Mouse (Mus musculus) embryonic facial prominence, embryonic 15.5 days (tissue): Measurements from ENCODE around the gene Rgr. TPM values are rescaled to one million over a fixed set of nuclear protein-coding genes. Genes with fewer than 3 reads are reported as not detected.

Source experiments
- ATAC-seq: fragments of 200-750 bp; cut with Nextera tagmentation; 2 replicates; pipeline ENCODE4 v1.8.0; 2017; ENCODE audit warnings: low read depth, moderate TSS enrichment; ENCODE audit not compliant: insufficient number of reproducible peaks, low FRiP score, low TSS enrichment
- H3K27ac ChIP-seq: fragments of 300-500 bp; sonication (generic); replicated peaks from 2 replicates; pipeline ENCODE4 v1.5.1; 2015; ENCODE audit warnings: mild to moderate bottlenecking, inconsistent platforms
- H3K27me3 ChIP-seq: fragments of 300-500 bp; sonication (generic); 2 replicates; pipeline ENCODE4 v1.6.1; 2015; ENCODE audit warnings: inconsistent platforms
- H3K36me3 ChIP-seq: fragments of 300-500 bp; sonication (generic); 2 replicates; pipeline ENCODE4 v1.6.1; 2015; ENCODE audit warnings: mild to moderate bottlenecking, inconsistent platforms
- H3K4me1 ChIP-seq: fragments of 300-500 bp; sonication (generic); 2 replicates; pipeline ENCODE4 v1.6.1; 2015; ENCODE audit warnings: inconsistent platforms
- H3K4me2 ChIP-seq: fragments of 300-500 bp; sonication (generic); replicated peaks from 2 replicates; pipeline ENCODE4 v1.6.1; 2015; ENCODE audit warnings: mild to moderate bottlenecking, inconsistent platforms
- H3K4me3 ChIP-seq: fragments of 300-500 bp; sonication (generic); replicated peaks from 2 replicates; pipeline ENCODE4 v1.5.1; 2015; ENCODE audit warnings: mild to moderate bottlenecking, inconsistent platforms
- H3K9ac ChIP-seq: fragments of 300-500 bp; sonication (generic); 2 replicates; pipeline ENCODE4 v1.6.1; 2015; ENCODE audit warnings: inconsistent platforms
- H3K9me3 ChIP-seq: fragments of 300-500 bp; sonication (generic); replicated peaks from 2 replicates; pipeline ENCODE4 v1.6.1; 2016; ENCODE audit warnings: inconsistent platforms
- WGBS: fragments of 180-500 bp; shearing (Covaris S2); methylation state at CpG from one replicate; pipeline ENCODE4 v1.1.7; 2015; 5-methylcytosine and 5-hydroxymethylcytosine counted together
- polyA plus RNA-seq: library from polyadenylated mRNA; unstranded; fragments of >200 nt; fragmentation: Nextera tagmentation; extraction: Ambion mirVana; gene quantifications from 2 replicates; pipeline ENCODE4 v1.2.1, GENCODE M21; 2015

Gene Rgr
- polyA plus RNA-seq: 0.56 and 0.74 TPM in 2 replicates

- Histone ChIP-seq H3K27me3 (no peaks in the 10 kb centered on the region), H3K36me3 (no peaks in the 10 kb centered on the region), H3K9ac (no peak within 1 kb of the TSS), H3K4me1 (no peaks in the 10 kb centered on the region), H3K4me3 (no peak within 1 kb of the TSS), H3K4me2 (no peak within 1 kb of the TSS), H3K27ac (no peak within 1 kb of the TSS), H3K9me3 (no peaks in the 10 kb centered on the region)
- ATAC-seq: peak; percentile 11; the same call in 1 of the 2 replicates
- 52% methylated on average over 1 of the region's 1 CpGs for WGBS
Measured at GRCm38 (mm10) chr14:37048914-37049410, at the start of gene Rgr. TSS of gene Rgr (minus strand) at chr14:37048964.

- Histone ChIP-seq H3K9ac (no peak within 1 kb of the TSS), H3K9me3 (no peaks in the 10 kb centered on the region), H3K27ac (no peak within 1 kb of the TSS), H3K4me3 (peak within 1 kb of the TSS; percentile 34), H3K4me1 (peaks cover 10% of the 10 kb centered on the region), H3K36me3 (no peaks in the 10 kb centered on the region), H3K4me2 (peak within 1 kb of the TSS; percentile 48), H3K27me3 (peaks cover 32% of the 10 kb centered on the region)
- under 1% methylated on average over 30 of the region's 30 CpGs for WGBS
- ATAC-seq: peak; percentile 79
Measured at GRCm38 (mm10) chr14:37097956-37098530, 49.3 kb upstream of the Rgr start, which contains the start of gene Cdhr1. TSS of gene Cdhr1 (minus strand) at chr14:37098347.

DNA sequence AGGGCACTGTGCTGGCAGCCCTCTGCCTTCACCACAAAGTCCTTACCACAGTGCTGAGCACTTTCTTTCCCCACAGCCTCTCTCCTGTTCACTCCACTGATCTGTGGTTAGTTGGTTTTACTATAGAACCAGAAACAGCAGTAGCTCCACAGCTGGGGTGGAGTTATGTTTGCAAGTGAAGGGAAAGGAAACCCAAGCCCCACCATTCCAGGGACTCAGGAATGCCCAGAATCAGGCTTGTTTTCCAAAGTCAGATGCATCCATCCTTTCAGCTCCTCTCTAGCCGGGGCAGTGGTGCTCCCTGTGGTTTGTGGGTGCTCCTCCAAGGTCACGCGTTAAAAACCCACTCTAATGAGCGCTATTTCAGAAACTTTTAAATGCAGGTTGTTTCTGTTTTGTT lies 46.8 kb upstream of the Rgr start:
- ATAC-seq: no peak
- peaks cover 28% of the 10 kb centered on the region for H3K27me3 ChIP-seq
- H3K4me1 ChIP-seq: peaks cover 10% of the 10 kb centered on the region
- H3K4me3 ChIP-seq: no peak overlapping the region
- H3K27ac ChIP-seq: no peak overlapping the region
- no peak overlapping the region for H3K9ac ChIP-seq
- H3K36me3 ChIP-seq: no peaks in the 10 kb centered on the region
- H3K4me2 ChIP-seq: no peak overlapping the region
- 75% methylated on average over 4 of the region's 4 CpGs for WGBS
- no peaks in the 10 kb centered on the region for H3K9me3 ChIP-seq

GRCm38 (mm10) chr14:37094436-37094835 lies 45.7 kb upstream of the Rgr start:
- WGBS: 75% methylated on average over 6 of the region's 6 CpGs
- Histone ChIP-seq H3K9ac (no peak overlapping the region), H3K27me3 (peaks cover 28% of the 10 kb centered on the region), H3K4me3 (no peak overlapping the region), H3K36me3 (no peaks in the 10 kb centered on the region), H3K4me1 (peaks cover 10% of the 10 kb centered on the region), H3K27ac (no peak overlapping the region), H3K4me2 (no peak overlapping the region), H3K9me3 (no peaks in the 10 kb centered on the region)
- ATAC-seq: no peak

DNA sequence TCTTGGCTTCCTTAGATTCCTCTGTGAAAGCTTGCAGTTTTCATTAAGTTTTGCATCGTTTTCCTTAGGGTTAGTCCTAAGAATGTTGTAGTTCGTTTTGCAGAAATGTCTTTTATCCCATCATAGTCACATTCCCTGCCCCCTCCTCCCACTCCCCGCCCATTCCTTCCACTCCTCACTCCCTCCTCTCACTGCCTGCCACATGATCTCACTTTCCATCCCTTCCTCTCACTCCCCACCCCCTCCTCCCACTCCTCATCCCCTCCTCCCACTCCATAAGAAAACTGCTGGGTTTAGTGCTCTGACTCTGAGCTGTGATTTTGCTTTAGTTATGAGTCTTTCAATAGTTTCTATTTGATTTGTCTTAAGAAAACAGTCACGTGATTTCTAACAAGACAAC lies 35.0 kb upstream of the Rgr start:
- 28% methylated on average over 4 of the region's 4 CpGs for WGBS
- no peak for ATAC-seq
- H3K4me3 ChIP-seq: no peak overlapping the region

DNA sequence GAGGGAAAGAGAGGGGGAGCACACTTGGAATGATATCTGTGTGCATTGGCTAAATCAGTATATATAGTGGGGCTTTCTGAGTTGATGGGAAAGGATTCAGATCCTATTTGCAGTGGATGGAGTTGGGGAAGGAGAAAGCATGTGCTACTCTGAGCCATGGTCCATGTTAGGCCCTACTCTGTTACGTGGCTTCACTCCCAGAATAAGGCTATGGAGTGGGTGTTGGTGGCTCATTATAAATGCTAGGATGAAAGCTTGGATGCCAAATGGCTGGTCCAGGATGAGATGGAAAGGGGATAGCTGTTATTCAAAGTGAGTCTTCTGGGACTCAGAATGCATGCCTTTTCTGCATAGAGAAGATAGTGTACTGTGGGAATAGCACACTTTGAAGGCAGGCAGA lies 32.0 kb upstream of the Rgr start:
- Histone ChIP-seq H3K9me3 (no peaks in the 10 kb centered on the region), H3K36me3 (no peaks in the 10 kb centered on the region), H3K27me3 (no peaks in the 10 kb centered on the region), H3K4me2 (no peak overlapping the region), H3K4me1 (no peaks in the 10 kb centered on the region), H3K9ac (no peak overlapping the region), H3K27ac (no peak overlapping the region), H3K4me3 (no peak overlapping the region)
- WGBS: 79% methylated on average over 1 of the region's 1 CpGs
- no peak for ATAC-seq

More for the DNA sequence above, 35.0 kb upstream of the Rgr start:
- H3K9me3 ChIP-seq: no peaks in the 10 kb centered on the region
- H3K36me3 ChIP-seq: no peaks in the 10 kb centered on the region
- no peak overlapping the region for H3K4me2 ChIP-seq
- no peak overlapping the region for H3K9ac ChIP-seq
- no peaks in the 10 kb centered on the region for H3K27me3 ChIP-seq
- H3K27ac ChIP-seq: no peak overlapping the region
- H3K4me1 ChIP-seq: no peaks in the 10 kb centered on the region

GRCm38 (mm10) chr14:37068516-37068915 lies 19.8 kb upstream of the Rgr start:
- 14% methylated on average over 9 of the region's 9 CpGs for WGBS
- H3K4me1 ChIP-seq: no peaks in the 10 kb centered on the region
- ATAC-seq: no peak

DNA sequence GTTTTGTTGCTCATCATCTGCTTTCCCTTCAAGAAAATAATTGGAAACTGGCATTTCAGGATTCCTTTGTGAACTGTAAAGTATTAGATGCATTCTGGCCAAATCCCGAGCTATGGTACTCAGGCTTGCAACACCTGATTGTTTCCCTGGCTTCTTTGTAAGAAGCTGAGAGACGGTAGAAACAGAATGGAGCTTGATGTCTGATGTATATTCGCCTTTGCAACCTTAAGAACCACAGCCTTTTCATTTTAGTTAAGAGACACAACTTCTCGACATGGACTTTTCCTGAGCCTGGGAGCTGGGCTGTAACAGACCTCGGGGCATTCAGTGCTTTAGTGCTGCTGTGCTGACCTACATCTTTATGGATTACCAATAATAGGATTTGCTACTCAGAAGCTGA lies 18.9 kb upstream of the Rgr start, which contains the start of gene Lrit2:
TSS of gene Lrit2 (plus strand) at position 301 of the 400 bp plus-strand sequence.
- WGBS: 71% methylated on average over 5 of the region's 5 CpGs

More at GRCm38 (mm10) chr14:37068516-37068915, 19.8 kb upstream of the Rgr start:
- H3K36me3 ChIP-seq: no peaks in the 10 kb centered on the region
- H3K9ac ChIP-seq: no peak overlapping the region
- H3K4me2 ChIP-seq: no peak overlapping the region
- H3K4me3 ChIP-seq: no peak overlapping the region
- no peaks in the 10 kb centered on the region for H3K27me3 ChIP-seq
- H3K27ac ChIP-seq: no peak overlapping the region
- no peaks in the 10 kb centered on the region for H3K9me3 ChIP-seq

DNA sequence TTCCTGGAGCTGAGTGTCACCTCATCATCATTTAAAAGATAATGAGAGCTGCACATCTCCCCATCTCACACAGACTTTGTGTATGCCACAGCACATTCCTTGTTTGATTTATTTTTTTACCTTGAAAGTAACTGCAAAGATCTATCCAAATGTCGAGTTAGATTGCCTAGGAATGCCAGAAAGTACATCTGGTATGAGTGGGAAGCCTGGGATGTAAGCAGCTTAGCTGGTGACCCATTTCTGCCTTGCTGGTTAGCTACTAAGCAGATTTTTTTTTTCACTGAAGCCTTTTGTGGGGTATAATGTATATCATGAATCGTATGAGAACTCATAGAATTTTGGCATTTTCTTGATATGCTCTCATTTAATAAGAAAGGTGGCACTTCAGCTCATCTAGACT lies 17.9 kb upstream of the Rgr start:
- WGBS: 54% methylated on average over 2 of the region's 2 CpGs
- no peak for ATAC-seq
- no peaks in the 10 kb centered on the region for H3K9me3 ChIP-seq

More for the DNA sequence above, 18.9 kb upstream of the Rgr start, which contains the start of gene Lrit2:
- Histone ChIP-seq H3K4me3 (no peak within 1 kb of the TSS), H3K9me3 (no peaks in the 10 kb centered on the region), H3K9ac (no peak within 1 kb of the TSS), H3K36me3 (no peaks in the 10 kb centered on the region), H3K27ac (no peak within 1 kb of the TSS), H3K4me2 (no peak within 1 kb of the TSS), H3K4me1 (no peaks in the 10 kb centered on the region), H3K27me3 (no peaks in the 10 kb centered on the region)
- no peak for ATAC-seq

GRCm38 (mm10) chr14:37064849-37065248 lies 16.1 kb upstream of the Rgr start:
- Histone ChIP-seq H3K4me3 (no peak overlapping the region), H3K9me3 (no peaks in the 10 kb centered on the region), H3K36me3 (no peaks in the 10 kb centered on the region), H3K27me3 (no peaks in the 10 kb centered on the region), H3K4me1 (no peaks in the 10 kb centered on the region), H3K27ac (no peak overlapping the region), H3K4me2 (no peak overlapping the region), H3K9ac (no peak overlapping the region)
- WGBS: 67% methylated on average over 2 of the region's 2 CpGs
- ATAC-seq: no peak

More for the DNA sequence above, 17.9 kb upstream of the Rgr start:
- H3K36me3 ChIP-seq: no peaks in the 10 kb centered on the region
- no peak overlapping the region for H3K27ac ChIP-seq
- H3K4me1 ChIP-seq: no peaks in the 10 kb centered on the region
- no peak overlapping the region for H3K4me3 ChIP-seq
- H3K9ac ChIP-seq: no peak overlapping the region
- H3K4me2 ChIP-seq: no peak overlapping the region
- H3K27me3 ChIP-seq: no peaks in the 10 kb centered on the region

GRCm38 (mm10) chr14:37034432-37034831 lies 14.3 kb downstream of the Rgr start:
- H3K27ac ChIP-seq: no peak overlapping the region
- H3K27me3 ChIP-seq: no peaks in the 10 kb centered on the region
- H3K9me3 ChIP-seq: no peaks in the 10 kb centered on the region
- no peak overlapping the region for H3K4me3 ChIP-seq
- no peaks in the 10 kb centered on the region for H3K4me1 ChIP-seq
- H3K36me3 ChIP-seq: no peaks in the 10 kb centered on the region
- H3K4me2 ChIP-seq: no peak overlapping the region
- no peak overlapping the region for H3K9ac ChIP-seq
- 39% methylated on average over 5 of the region's 5 CpGs for WGBS
- no peak for ATAC-seq

DNA sequence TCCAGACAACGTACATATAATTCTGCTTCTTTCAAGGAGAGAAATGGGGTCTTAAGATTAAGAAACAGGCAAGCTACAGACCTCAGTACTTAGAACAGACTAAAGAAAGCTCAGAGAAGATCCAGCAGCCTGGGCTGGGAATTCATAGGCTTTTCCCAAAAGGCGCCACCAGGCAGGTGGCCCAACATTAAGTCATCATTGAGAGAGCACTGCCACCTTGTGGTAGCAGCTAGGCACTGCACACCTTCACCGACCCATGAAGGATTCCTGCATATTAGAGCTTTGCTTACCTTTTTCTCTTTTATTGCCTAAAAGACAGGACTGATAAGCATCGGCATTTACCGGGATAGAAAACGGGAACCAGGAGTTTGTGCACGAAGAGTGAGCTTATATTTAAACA lies 15.5 kb downstream of the Rgr start:
- Histone ChIP-seq H3K9ac (no peak overlapping the region), H3K27me3 (no peaks in the 10 kb centered on the region), H3K36me3 (no peaks in the 10 kb centered on the region), H3K9me3 (no peaks in the 10 kb centered on the region), H3K4me2 (no peak overlapping the region), H3K4me3 (no peak overlapping the region), H3K27ac (no peak overlapping the region), H3K4me1 (no peaks in the 10 kb centered on the region)
- WGBS: 15% methylated on average over 7 of the region's 7 CpGs
- no peak for ATAC-seq
